ENCODE assay signal across 13 mouse cellular contexts in genomic region chr13:35119782-35120181, GRCm38 (mm10).
DNase-seq lines count a peak whose midpoint lies in the region; ATAC-seq lines count a peak whose summit lies in the region.
"Had no signal": no experiment of that assay in that cellular context is flagged by ENCODE, and none has a peak within 500 bp of the region (broad histone marks: within the 10 kb centered on the region; RNA-seq: fewer than 3 reads in every experiment).

No protein-coding gene starts in this region.

- ATAC-seq in hindbrain, embryonic 14.5 days (ENCODE audit: low FRiP score): no peak
- no peak for ATAC-seq in hindbrain, embryonic 16.5 days
- ATAC-seq in midbrain, embryonic 14.5 days (ENCODE audit: low FRiP score, low TSS enrichment): no peak
- no peak for ATAC-seq in midbrain, embryonic 11.5 days (ENCODE audit: low FRiP score)
- ATAC-seq in midbrain, embryonic 15.5 days (replicated peaks): no peak

- H3K36me3 ChIP-seq in hindbrain, embryonic 14.5 days (replicated peaks; ENCODE audit: control insufficient read depth, insufficient read depth): no peaks in the 10 kb centered on the region
- H3K36me3 ChIP-seq in hindbrain, embryonic 16.5 days (ENCODE audit: control insufficient read depth, insufficient read depth, low read length): no peaks in the 10 kb centered on the region
- no peaks in the 10 kb centered on the region for H3K36me3 ChIP-seq in midbrain, embryonic 14.5 days (ENCODE audit: control insufficient read depth, insufficient read depth, low read length)
- H3K36me3 ChIP-seq in midbrain, embryonic 11.5 days (ENCODE audit: control insufficient read depth, insufficient read depth, low read length): no peaks in the 10 kb centered on the region
- H3K36me3 ChIP-seq in splenic B cell, adult 2 months (ENCODE audit: control insufficient read depth, insufficient read depth, low read length, poor library complexity, severe bottlenecking): no peaks in the 10 kb centered on the region
- no peaks in the 10 kb centered on the region for H3K36me3 ChIP-seq in midbrain, embryonic 15.5 days (replicated peaks)
- H3K36me3 ChIP-seq: embryonic facial prominence, embryonic 12.5 days; midbrain, embryonic 12.5 days had no signal

- no peak overlapping the region for H3K9ac ChIP-seq in hindbrain, embryonic 14.5 days
- no peak overlapping the region for H3K9ac ChIP-seq in hindbrain, embryonic 16.5 days (ENCODE audit: low read depth, low read length)
- no peak overlapping the region for H3K9ac ChIP-seq in midbrain, embryonic 14.5 days (replicated peaks; ENCODE audit: low read length)
- no peak overlapping the region for H3K9ac ChIP-seq in midbrain, embryonic 11.5 days (ENCODE audit: low read length)
- H3K9ac ChIP-seq in midbrain, embryonic 15.5 days: no peak overlapping the region
- H3K9ac ChIP-seq: embryonic facial prominence, embryonic 12.5 days; midbrain, embryonic 12.5 days had no signal

- no peak overlapping the region for H3K4me3 ChIP-seq in hindbrain, embryonic 14.5 days (replicated peaks; ENCODE audit: low read length)
- H3K4me3 ChIP-seq in hindbrain, embryonic 16.5 days (ENCODE audit: low read length): no peak overlapping the region
- no peak overlapping the region for H3K4me3 ChIP-seq in midbrain, embryonic 14.5 days (replicated peaks; ENCODE audit: low read depth, low read length)
- no peak overlapping the region for H3K4me3 ChIP-seq in midbrain, embryonic 11.5 days (ENCODE audit: low read depth, low read length)
- H3K4me3 ChIP-seq in midbrain, embryonic 15.5 days: no peak overlapping the region
- H3K4me3 ChIP-seq: embryonic facial prominence, embryonic 12.5 days; midbrain, embryonic 12.5 days had no signal

- no peaks in the 10 kb centered on the region for H3K4me1 ChIP-seq in hindbrain, embryonic 14.5 days (replicated peaks; ENCODE audit: control insufficient read depth, insufficient read depth, low read length)
- no peaks in the 10 kb centered on the region for H3K4me1 ChIP-seq in hindbrain, embryonic 16.5 days (ENCODE audit: control insufficient read depth, insufficient read depth, low read depth, low read length)
- no peaks in the 10 kb centered on the region for H3K4me1 ChIP-seq in midbrain, embryonic 14.5 days (ENCODE audit: control insufficient read depth, insufficient read depth, low read length)
- no peaks in the 10 kb centered on the region for H3K4me1 ChIP-seq in midbrain, embryonic 11.5 days (ENCODE audit: control insufficient read depth, insufficient read depth, low read length)
- no peaks in the 10 kb centered on the region for H3K4me1 ChIP-seq in midbrain, embryonic 15.5 days
- H3K4me1 ChIP-seq: embryonic facial prominence, embryonic 12.5 days; midbrain, embryonic 12.5 days had no signal

- H3K9me3 ChIP-seq in hindbrain, embryonic 14.5 days (ENCODE audit: control insufficient read depth, low read length): no peaks in the 10 kb centered on the region
- no peaks in the 10 kb centered on the region for H3K9me3 ChIP-seq in hindbrain, embryonic 16.5 days (ENCODE audit: control insufficient read depth, low read length)
- no peaks in the 10 kb centered on the region for H3K9me3 ChIP-seq in midbrain, embryonic 14.5 days (ENCODE audit: control insufficient read depth, low read length)
- no peaks in the 10 kb centered on the region for H3K9me3 ChIP-seq in midbrain, embryonic 11.5 days (ENCODE audit: control insufficient read depth, low read length)
- H3K9me3 ChIP-seq in midbrain, embryonic 15.5 days: no peaks in the 10 kb centered on the region
- H3K9me3 ChIP-seq: embryonic facial prominence, embryonic 12.5 days; midbrain, embryonic 12.5 days had no signal

- intact Hi-C loops in heart, postnatal 36 days (cut with DNase I): no loop called here

- 44% methylated on average over 1 of the region's 1 CpGs for WGBS in hindbrain, embryonic 14.5 days
- WGBS in hindbrain, embryonic 16.5 days: 32% methylated on average over 1 of the region's 1 CpGs
- 41% methylated on average over 1 of the region's 1 CpGs for WGBS in midbrain, embryonic 14.5 days
- 40% methylated on average over 1 of the region's 1 CpGs for WGBS in midbrain, embryonic 11.5 days
- WGBS in midbrain, embryonic 15.5 days: 39% methylated on average over 1 of the region's 1 CpGs

- H3K27ac ChIP-seq in hindbrain, embryonic 14.5 days: no peak overlapping the region
- no peak overlapping the region for H3K27ac ChIP-seq in hindbrain, embryonic 16.5 days (ENCODE audit: low read depth, low read length)
- no peak overlapping the region for H3K27ac ChIP-seq in midbrain, embryonic 14.5 days (replicated peaks; ENCODE audit: low read depth, low read length)
- H3K27ac ChIP-seq in midbrain, embryonic 11.5 days (ENCODE audit: low read depth, low read length): no peak overlapping the region
- no peak overlapping the region for H3K27ac ChIP-seq in midbrain, embryonic 15.5 days
- H3K27ac ChIP-seq: embryonic facial prominence, embryonic 12.5 days; midbrain, embryonic 12.5 days had no signal

- peak; percentile 30 for DNase-seq in hindbrain, embryonic 14.5 days (ENCODE audit: low spot score)
- peak; percentile 60 for DNase-seq in midbrain, embryonic 14.5 days
- no peak for DNase-seq in midbrain, embryonic 11.5 days (ENCODE audit: low spot score, missing footprints)
- peak; percentile 28 for DNase-seq in ZHBTc4 (ENCODE audit: low read depth, low spot score)
- DNase-seq in splenic B cell, adult 2 months (ENCODE audit: low read depth, low spot score): peak; percentile 59
- DNase-seq in heart, postnatal 36 days: no peak
- DNase-seq: adrenal gland, adult 2 months; gastrocnemius, postnatal 36 days; thymus, adult 2 months had no signal

- H3K27me3 ChIP-seq in hindbrain, embryonic 14.5 days (ENCODE audit: control insufficient read depth, insufficient read depth, low read length): no peaks in the 10 kb centered on the region
- H3K27me3 ChIP-seq in hindbrain, embryonic 16.5 days (replicated peaks; ENCODE audit: control insufficient read depth, insufficient read depth, low read length): no peaks in the 10 kb centered on the region
- H3K27me3 ChIP-seq in midbrain, embryonic 14.5 days (ENCODE audit: control insufficient read depth, insufficient read depth, low read length): no peaks in the 10 kb centered on the region
- no peaks in the 10 kb centered on the region for H3K27me3 ChIP-seq in midbrain, embryonic 11.5 days (ENCODE audit: control insufficient read depth, insufficient read depth, low read length)
- no peaks in the 10 kb centered on the region for H3K27me3 ChIP-seq in splenic B cell, adult 2 months (ENCODE audit: control insufficient read depth, insufficient read depth, low read length, poor library complexity, severe bottlenecking)
- H3K27me3 ChIP-seq in midbrain, embryonic 15.5 days (replicated peaks): no peaks in the 10 kb centered on the region
- H3K27me3 ChIP-seq: embryonic facial prominence, embryonic 12.5 days; midbrain, embryonic 12.5 days had no signal

- no peak overlapping the region for H3K4me2 ChIP-seq in hindbrain, embryonic 14.5 days (replicated peaks)
- no peak overlapping the region for H3K4me2 ChIP-seq in hindbrain, embryonic 16.5 days (ENCODE audit: low read length)
- H3K4me2 ChIP-seq in midbrain, embryonic 14.5 days (ENCODE audit: low read length): no peak overlapping the region
- no peak overlapping the region for H3K4me2 ChIP-seq in midbrain, embryonic 11.5 days
- H3K4me2 ChIP-seq in midbrain, embryonic 15.5 days: no peak overlapping the region
- H3K4me2 ChIP-seq: embryonic facial prominence, embryonic 12.5 days; midbrain, embryonic 12.5 days had no signal

Comparison
In these comparisons a context has a peak if more than half of its experiments do, and no peak if none do; other contexts are left out.
1. DNase-seq: peak in hindbrain, embryonic 14.5 days (single experiment), midbrain, embryonic 14.5 days (single experiment), ZHBTc4 (single experiment) and splenic B cell, adult 2 months (single experiment); none in midbrain, embryonic 11.5 days (single experiment) and heart, postnatal 36 days (0 of 2).